Mouse (Mus musculus): ENCODE measurements around the gene Rcor2.
A peak's percentile ranks its signal among the peaks of the same experiment; 100 is the strongest.

Gene Rcor2

GRCm38 (mm10) chr19:7267091-7267741 is at the start of gene Rcor2:
Gene Rcor2, plus strand, starts transcription at chr19:7267325.
- DNase-seq = peak; percentile 69

- no peak for DNase-seq
Observed at GRCm38 (mm10) chr19:7217926-7218267, 49.2 kb upstream of the Rcor2 start.

GRCm38 (mm10) chr19:7218753-7219152 is 48.4 kb upstream of the Rcor2 start:
- no peak for DNase-seq

- DNase-seq = no peak
Observed at GRCm38 (mm10) chr19:7222196-7222595, 44.9 kb upstream of the Rcor2 start.

GRCm38 (mm10) chr19:7223488-7223887 is 43.6 kb upstream of the Rcor2 start:
- DNase-seq = no peak

GRCm38 (mm10) chr19:7224253-7224652 is 42.9 kb upstream of the Rcor2 start:
- DNase-seq = peak; percentile 56

GRCm38 (mm10) chr19:7225096-7225690 is 41.9 kb upstream of the Rcor2 start:
- peak; percentile 81 for DNase-seq

- DNase-seq = peak; percentile 82
Observed at GRCm38 (mm10) chr19:7226511-7226914, 40.6 kb upstream of the Rcor2 start.

- peak; percentile 85 for DNase-seq
Observed at GRCm38 (mm10) chr19:7234537-7235221, 32.4 kb upstream of the Rcor2 start.

GRCm38 (mm10) chr19:7235461-7235860 is 31.7 kb upstream of the Rcor2 start:
- no peak for DNase-seq

GRCm38 (mm10) chr19:7236011-7236410 is 31.1 kb upstream of the Rcor2 start:
- DNase-seq = no peak

- DNase-seq = no peak
Observed at GRCm38 (mm10) chr19:7236742-7237141, 30.4 kb upstream of the Rcor2 start.

- no peak for DNase-seq
Observed at GRCm38 (mm10) chr19:7239574-7239973, 27.6 kb upstream of the Rcor2 start.

GRCm38 (mm10) chr19:7240291-7240690 is 26.8 kb upstream of the Rcor2 start:
- no peak for DNase-seq

- DNase-seq = peak; percentile 94
Observed at GRCm38 (mm10) chr19:7240782-7241690, 26.1 kb upstream of the Rcor2 start, which contains the start of gene Naa40. Gene Naa40, minus strand, starts transcription at chr19:7241183.

GRCm38 (mm10) chr19:7246021-7246420 is 21.1 kb upstream of the Rcor2 start:
- no peak for DNase-seq

- no peak for DNase-seq
Observed at GRCm38 (mm10) chr19:7257881-7258280, 9.2 kb upstream of the Rcor2 start.

GRCm38 (mm10) chr19:7261476-7261875 is 5.6 kb upstream of the Rcor2 start:
- DNase-seq = no peak

GRCm38 (mm10) chr19:7261964-7262363 is 5.2 kb upstream of the Rcor2 start:
- DNase-seq = no peak

GRCm38 (mm10) chr19:7262592-7262991 is 4.5 kb upstream of the Rcor2 start:
- DNase-seq = no peak

- peak; percentile 86 for DNase-seq
Observed at GRCm38 (mm10) chr19:7264088-7264765, 2.9 kb upstream of the Rcor2 start.

GRCm38 (mm10) chr19:7264766-7265331 is 2.3 kb upstream of the Rcor2 start:
- DNase-seq = peak; percentile 42
